Mouse (Mus musculus): ENCODE measurements around the gene Adk. TPM values are rescaled to one million over a fixed set of nuclear protein-coding genes. Genes with fewer than 3 reads are reported as not detected.
A peak's percentile ranks its signal among the peaks of the same experiment; 100 is the strongest.

The Adk gene
- polyA plus RNA-seq, 1 experiment from 2014 or later: 155 TPM

DNA sequence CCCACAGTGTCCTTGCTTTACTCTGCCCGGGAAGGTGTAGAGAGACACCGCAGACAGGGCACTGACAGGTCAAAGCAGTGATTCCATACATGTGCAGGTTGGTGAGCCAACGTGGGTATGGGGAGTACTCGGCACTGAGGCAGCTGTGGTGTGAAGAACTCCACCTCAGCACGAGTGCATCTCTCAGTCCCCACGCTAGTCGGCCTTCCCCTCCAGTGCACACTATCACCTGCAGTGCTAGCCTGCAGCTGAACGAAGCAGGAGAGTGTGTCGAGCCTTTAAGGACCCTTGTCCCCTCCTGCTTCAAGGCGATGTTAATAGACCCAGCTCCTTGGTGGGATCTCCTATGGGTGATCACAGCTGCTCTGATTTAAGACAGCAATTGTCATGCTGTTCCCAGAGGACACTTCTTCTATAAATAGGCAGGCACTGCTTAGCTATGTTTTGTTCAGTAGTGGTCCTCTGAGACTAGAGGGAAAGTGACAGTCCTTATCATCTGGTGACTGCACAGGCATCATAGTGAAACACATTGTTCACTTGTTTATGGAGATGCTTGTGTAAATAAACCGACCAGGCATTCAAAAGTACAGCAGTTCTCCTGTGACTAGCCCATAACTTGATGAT lies 283.4 kb downstream of the Adk start:
- 74% methylated on average over 11 of the region's 11 CpGs for WGBS
- H3K4me3 ChIP-seq (ENCODE audit: low read length): no peak overlapping the region
- no peaks in the 10 kb centered on the region for H3K27me3 ChIP-seq (ENCODE audit: control insufficient read depth, insufficient read depth, low read length)
- no peaks in the 10 kb centered on the region for H3K9me3 ChIP-seq (ENCODE audit: control insufficient read depth, low read length)
- no peaks in the 10 kb centered on the region for H3K36me3 ChIP-seq (ENCODE audit: control insufficient read depth, insufficient read depth, low read length)
- no peaks in the 10 kb centered on the region for H3K4me1 ChIP-seq (ENCODE audit: control insufficient read depth, insufficient read depth, low read length)
- ATAC-seq (ENCODE audit: low FRiP score, low TSS enrichment): no peak
- no peak overlapping the region for H3K27ac ChIP-seq (ENCODE audit: low read depth, low read length)
- no peak overlapping the region for H3K9ac ChIP-seq (ENCODE audit: low read depth, low read length)
- H3K4me2 ChIP-seq (replicated peaks; ENCODE audit: low read depth, low read length): no peak overlapping the region

DNA sequence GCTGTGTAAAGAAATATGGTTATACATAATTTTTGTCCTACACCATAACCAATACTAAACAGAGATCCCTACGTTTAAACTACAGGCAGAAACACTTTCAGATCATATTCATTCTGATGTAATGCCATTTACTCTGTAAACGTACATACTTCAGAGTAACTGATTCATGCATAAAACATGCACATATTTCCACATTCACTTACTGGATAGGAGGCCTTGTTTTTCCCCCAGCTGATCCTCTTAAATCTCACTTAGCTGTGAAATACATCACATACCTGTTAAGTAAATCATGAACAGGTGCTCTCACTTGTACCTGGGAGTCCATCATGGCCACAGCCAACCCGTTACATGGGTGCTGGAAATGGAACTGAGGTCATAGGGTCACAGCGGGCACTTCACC lies 285.6 kb downstream of the Adk start:
- H3K9me3 ChIP-seq (ENCODE audit: control insufficient read depth, low read length): no peaks in the 10 kb centered on the region
- H3K27ac ChIP-seq (ENCODE audit: low read depth, low read length): no peak overlapping the region
- no peak for ATAC-seq (ENCODE audit: low FRiP score, low TSS enrichment)
- WGBS: 85% methylated on average over 4 of the region's 4 CpGs
- no peak overlapping the region for H3K4me3 ChIP-seq (ENCODE audit: low read length)
- no peaks in the 10 kb centered on the region for H3K4me1 ChIP-seq (ENCODE audit: control insufficient read depth, insufficient read depth, low read length)
- no peak overlapping the region for H3K9ac ChIP-seq (ENCODE audit: low read depth, low read length)
- H3K4me2 ChIP-seq (replicated peaks; ENCODE audit: low read depth, low read length): no peak overlapping the region
- no peaks in the 10 kb centered on the region for H3K36me3 ChIP-seq (ENCODE audit: control insufficient read depth, insufficient read depth, low read length)
- no peaks in the 10 kb centered on the region for H3K27me3 ChIP-seq (ENCODE audit: control insufficient read depth, insufficient read depth, low read length)

DNA sequence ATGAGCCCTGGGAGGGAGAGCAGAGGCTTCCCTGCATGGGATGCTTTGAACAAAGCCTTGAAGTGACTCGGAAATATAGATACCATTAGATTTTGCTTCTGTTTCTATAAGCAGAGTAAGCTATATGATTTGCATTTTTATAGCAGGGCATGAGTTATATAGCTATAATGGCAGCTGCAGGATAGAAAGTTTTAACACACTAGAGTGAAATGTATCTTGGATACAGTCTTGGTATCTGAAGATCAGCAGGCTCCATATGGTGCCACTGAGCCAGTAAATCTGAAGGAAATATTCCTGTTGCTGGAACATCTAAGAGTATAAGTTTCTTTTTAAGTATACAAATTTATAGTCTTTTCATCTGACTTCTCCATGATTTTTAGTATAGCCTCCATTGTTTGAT lies 288.8 kb downstream of the Adk start:
- no peaks in the 10 kb centered on the region for H3K9me3 ChIP-seq (ENCODE audit: control insufficient read depth, low read length)
- no peak overlapping the region for H3K27ac ChIP-seq (ENCODE audit: low read depth, low read length)
- H3K4me1 ChIP-seq (ENCODE audit: control insufficient read depth, insufficient read depth, low read length): no peaks in the 10 kb centered on the region
- no peak overlapping the region for H3K4me2 ChIP-seq (replicated peaks; ENCODE audit: low read depth, low read length)
- WGBS: 75% methylated on average over 1 of the region's 1 CpGs
- no peak overlapping the region for H3K9ac ChIP-seq (ENCODE audit: low read depth, low read length)
- ATAC-seq (ENCODE audit: low FRiP score, low TSS enrichment): no peak
- H3K27me3 ChIP-seq (ENCODE audit: control insufficient read depth, insufficient read depth, low read length): no peaks in the 10 kb centered on the region
- H3K36me3 ChIP-seq (ENCODE audit: control insufficient read depth, insufficient read depth, low read length): no peaks in the 10 kb centered on the region
- no peak overlapping the region for H3K4me3 ChIP-seq (ENCODE audit: low read length)

DNA sequence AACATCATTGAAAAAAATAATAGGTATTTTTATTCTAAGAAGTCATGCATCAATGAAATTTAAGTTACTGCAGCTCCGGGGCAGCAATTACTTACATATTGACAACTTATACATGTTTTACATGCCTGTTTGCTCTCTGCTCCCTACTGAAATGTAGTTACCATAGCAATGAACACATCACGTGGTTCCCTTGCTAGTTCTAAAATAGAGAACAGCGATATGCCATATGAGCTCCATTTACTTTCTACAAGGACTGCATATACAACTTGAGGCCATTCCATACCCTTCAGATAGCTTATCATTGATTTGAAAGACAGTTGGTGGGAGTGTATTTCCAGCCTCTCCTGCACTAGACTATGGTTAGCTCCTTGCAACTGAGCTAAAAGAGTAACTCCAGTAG lies 290.6 kb downstream of the Adk start:
- no peaks in the 10 kb centered on the region for H3K36me3 ChIP-seq (ENCODE audit: control insufficient read depth, insufficient read depth, low read length)
- H3K27me3 ChIP-seq (ENCODE audit: control insufficient read depth, insufficient read depth, low read length): no peaks in the 10 kb centered on the region
- H3K4me1 ChIP-seq (ENCODE audit: control insufficient read depth, insufficient read depth, low read length): no peaks in the 10 kb centered on the region
- no peak overlapping the region for H3K9ac ChIP-seq (ENCODE audit: low read depth, low read length)
- no peak overlapping the region for H3K4me3 ChIP-seq (ENCODE audit: low read length)
- ATAC-seq (ENCODE audit: low FRiP score, low TSS enrichment): no peak
- no peaks in the 10 kb centered on the region for H3K9me3 ChIP-seq (ENCODE audit: control insufficient read depth, low read length)
- WGBS: 91% methylated on average over 3 of the region's 3 CpGs
- H3K4me2 ChIP-seq (replicated peaks; ENCODE audit: low read depth, low read length): no peak overlapping the region
- no peak overlapping the region for H3K27ac ChIP-seq (ENCODE audit: low read depth, low read length)

DNA sequence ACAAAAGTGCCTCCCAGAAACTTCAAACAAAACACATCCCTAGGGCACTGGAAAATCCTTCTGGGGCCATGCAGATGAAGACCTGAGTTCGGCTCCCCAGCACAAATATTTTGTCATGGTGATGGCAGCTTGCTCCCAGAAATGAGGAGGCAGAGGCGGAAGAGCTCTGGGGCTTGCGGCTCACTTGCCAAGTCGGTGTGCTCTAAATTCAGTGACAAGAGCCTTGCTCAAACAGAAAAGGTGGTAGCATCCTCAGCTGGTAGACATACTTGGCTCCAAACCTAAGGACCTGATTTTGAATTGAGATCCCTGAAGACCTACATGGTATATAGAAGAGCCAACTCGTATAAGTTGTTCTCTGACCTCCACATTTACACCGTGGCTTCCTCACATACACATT lies 292.5 kb downstream of the Adk start:
- peaks cover 3% of the 10 kb centered on the region; the same call in 1 of the 2 replicates for H3K4me1 ChIP-seq (ENCODE audit: control insufficient read depth, insufficient read depth, low read length)
- H3K27me3 ChIP-seq (ENCODE audit: control insufficient read depth, insufficient read depth, low read length): no peaks in the 10 kb centered on the region
- H3K36me3 ChIP-seq (ENCODE audit: control insufficient read depth, insufficient read depth, low read length): no peaks in the 10 kb centered on the region
- H3K9ac ChIP-seq (ENCODE audit: low read depth, low read length): no peak overlapping the region
- no peak overlapping the region for H3K27ac ChIP-seq (ENCODE audit: low read depth, low read length)
- no peak overlapping the region for H3K4me3 ChIP-seq (ENCODE audit: low read length)
- no peak for ATAC-seq (ENCODE audit: low FRiP score, low TSS enrichment)
- H3K4me2 ChIP-seq (replicated peaks; ENCODE audit: low read depth, low read length): no peak overlapping the region
- 89% methylated on average over 6 of the region's 6 CpGs for WGBS
- no peaks in the 10 kb centered on the region for H3K9me3 ChIP-seq (ENCODE audit: control insufficient read depth, low read length)

GRCm38 (mm10) chr14:21348611-21349260 lies 296.4 kb downstream of the Adk start:
- Histone ChIP-seq H3K36me3 (ENCODE audit: control insufficient read depth, insufficient read depth, low read length) (no peaks in the 10 kb centered on the region), H3K27me3 (ENCODE audit: control insufficient read depth, insufficient read depth, low read length) (no peaks in the 10 kb centered on the region), H3K4me2 (replicated peaks; ENCODE audit: low read depth, low read length) (no peak overlapping the region), H3K4me1 (ENCODE audit: control insufficient read depth, insufficient read depth, low read length) (peaks cover 3% of the 10 kb centered on the region; the same call in 1 of the 2 replicates), H3K27ac (ENCODE audit: low read depth, low read length) (no peak overlapping the region), H3K9ac (ENCODE audit: low read depth, low read length) (no peak overlapping the region), H3K9me3 (ENCODE audit: control insufficient read depth, low read length) (no peaks in the 10 kb centered on the region), H3K4me3 (ENCODE audit: low read length) (no peak overlapping the region)
- 27% methylated on average over 6 of the region's 6 CpGs for WGBS
- ATAC-seq (ENCODE audit: low FRiP score, low TSS enrichment): no peak

DNA sequence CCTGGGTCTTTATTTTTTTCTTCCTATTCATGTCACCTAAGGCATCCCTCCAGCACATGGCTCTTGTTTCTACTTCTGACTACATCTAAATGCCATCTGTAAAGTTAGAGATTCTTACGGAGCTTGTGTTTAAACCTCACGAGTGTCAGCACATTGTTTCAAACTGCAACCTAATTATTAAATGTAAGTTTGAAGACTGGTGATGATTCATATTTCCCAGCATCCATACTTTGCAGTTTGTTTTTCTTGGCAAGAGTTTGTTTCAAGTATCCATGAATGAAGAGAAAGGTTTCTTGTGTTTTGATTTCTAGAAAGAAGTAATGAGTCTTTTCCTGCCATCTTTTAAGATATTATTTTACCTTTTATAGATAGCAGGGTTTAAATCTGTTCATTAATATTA lies 299.3 kb downstream of the Adk start:
- Histone ChIP-seq H3K4me1 (ENCODE audit: control insufficient read depth, insufficient read depth, low read length) (peaks cover 3% of the 10 kb centered on the region; the same call in 1 of the 2 replicates), H3K27ac (ENCODE audit: low read depth, low read length) (no peak overlapping the region), H3K9ac (ENCODE audit: low read depth, low read length) (no peak overlapping the region), H3K4me3 (ENCODE audit: low read length) (no peak overlapping the region), H3K27me3 (ENCODE audit: control insufficient read depth, insufficient read depth, low read length) (no peaks in the 10 kb centered on the region), H3K9me3 (ENCODE audit: control insufficient read depth, low read length) (no peaks in the 10 kb centered on the region), H3K4me2 (replicated peaks; ENCODE audit: low read depth, low read length) (no peak overlapping the region), H3K36me3 (ENCODE audit: control insufficient read depth, insufficient read depth, low read length) (no peaks in the 10 kb centered on the region)
- 62% methylated on average over 2 of the region's 2 CpGs for WGBS
- ATAC-seq (ENCODE audit: low FRiP score, low TSS enrichment): no peak

DNA sequence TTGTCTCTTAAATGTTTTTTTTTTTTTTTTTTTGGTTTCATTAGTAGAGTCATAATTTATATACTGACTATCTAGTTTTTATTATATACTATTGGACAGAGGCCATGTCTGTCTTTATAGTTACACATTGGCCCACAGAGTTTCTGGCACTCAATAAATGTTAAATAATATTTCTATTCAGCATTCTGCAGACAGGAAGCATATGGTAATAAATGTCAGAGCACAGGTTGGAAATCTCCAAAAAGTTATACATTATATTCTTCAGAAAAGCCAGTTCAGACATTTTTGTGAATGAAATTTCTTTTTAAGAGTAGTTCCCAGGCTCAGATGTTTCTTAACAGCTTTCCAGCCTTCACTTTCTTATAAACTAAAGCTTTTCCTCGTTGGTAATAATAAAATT lies 303.9 kb downstream of the Adk start:
- Histone ChIP-seq H3K4me1 (ENCODE audit: control insufficient read depth, insufficient read depth, low read length) (0 out of 2 replicates have a peak, but pooled peaks cover 9% of the 10 kb centered on the region), H3K4me3 (ENCODE audit: low read length) (no peak overlapping the region), H3K27me3 (ENCODE audit: control insufficient read depth, insufficient read depth, low read length) (no peaks in the 10 kb centered on the region), H3K9ac (ENCODE audit: low read depth, low read length) (no peak overlapping the region), H3K36me3 (ENCODE audit: control insufficient read depth, insufficient read depth, low read length) (no peaks in the 10 kb centered on the region), H3K9me3 (ENCODE audit: control insufficient read depth, low read length) (no peaks in the 10 kb centered on the region), H3K27ac (ENCODE audit: low read depth, low read length) (no peak overlapping the region), H3K4me2 (replicated peaks; ENCODE audit: low read depth, low read length) (no peak overlapping the region)
- WGBS: 51% methylated on average over 1 of the region's 1 CpGs
- no peak for ATAC-seq (ENCODE audit: low FRiP score, low TSS enrichment)

- no peak overlapping the region for H3K4me3 ChIP-seq (ENCODE audit: low read length)
- no peaks in the 10 kb centered on the region for H3K27me3 ChIP-seq (ENCODE audit: control insufficient read depth, insufficient read depth, low read length)
- no peak overlapping the region for H3K27ac ChIP-seq (ENCODE audit: low read depth, low read length)
- 0 out of 2 replicates have a peak, but pooled peaks cover 9% of the 10 kb centered on the region for H3K4me1 ChIP-seq (ENCODE audit: control insufficient read depth, insufficient read depth, low read length)
- 33% methylated on average over 10 of the region's 10 CpGs for WGBS
- H3K9me3 ChIP-seq (ENCODE audit: control insufficient read depth, low read length): no peaks in the 10 kb centered on the region
- no peak overlapping the region for H3K4me2 ChIP-seq (replicated peaks; ENCODE audit: low read depth, low read length)
- no peaks in the 10 kb centered on the region for H3K36me3 ChIP-seq (ENCODE audit: control insufficient read depth, insufficient read depth, low read length)
- ATAC-seq (ENCODE audit: low FRiP score, low TSS enrichment): peak; percentile 83
- no peak overlapping the region for H3K9ac ChIP-seq (ENCODE audit: low read depth, low read length)
Measured at GRCm38 (mm10) chr14:21359207-21359895, 307.0 kb downstream of the Adk start.
